Mouse (Mus musculus): ENCODE results near the gene Slc12a9.

DNA sequence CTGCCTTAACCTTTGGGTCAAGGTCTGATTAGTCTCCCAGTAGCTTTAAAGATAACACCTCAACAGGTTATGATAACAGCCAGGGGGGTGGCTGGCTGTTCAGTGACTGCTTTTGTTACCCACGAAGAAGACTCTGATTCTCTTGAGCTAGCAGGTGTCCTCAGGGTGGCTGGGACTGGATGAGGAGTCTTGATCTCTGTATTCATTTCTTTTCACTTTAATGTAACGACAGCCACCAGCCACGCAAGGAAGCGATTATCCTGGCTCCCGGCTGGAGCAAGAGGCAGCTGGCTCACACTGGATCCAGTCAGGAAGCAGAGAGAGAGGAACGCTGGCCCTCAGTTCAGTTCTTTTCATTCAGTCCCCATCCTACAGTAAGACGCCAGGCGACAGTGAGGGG, 3.8 kb upstream of the Slc12a9 start:
- TF ChIP-seq CTCF (IDR thresholded peaks at IDR 0.05; ENCODE audit: insufficient read depth, low read length): no peak
- TF ChIP-seq POLR2A (IDR thresholded peaks at IDR 0.05; ENCODE audit: borderline replicate concordance, extremely low read depth, low read depth, low read length): no peak
